Mouse (Mus musculus) layer of hippocampus, postnatal 10 days (tissue): ENCODE measurements around the gene Becn1. TPM values are rescaled to one million over a fixed set of nuclear protein-coding genes. Genes with fewer than 3 reads are reported as not detected.

Experiments used
- DNase-seq, 2 experiments: peaks; one replicate each; pipeline ENCODE4 v3.0.0; 2021; ENCODE audit warnings: low spot score in 2 of 2
- total RNA-seq, 2 experiments: library from RNA; stranded (reverse); gene quantifications; 2 replicates each; pipeline ENCODE4 v1.2.3; 2021

Gene Becn1
- total RNA-seq, 2 experiments from 2014 or later = 173 to 195 TPM

- DNase-seq = no peak
Measured at GRCm38 (mm10) chr11:101272446-101272845, 29.6 kb downstream of the Becn1 start.

DNA sequence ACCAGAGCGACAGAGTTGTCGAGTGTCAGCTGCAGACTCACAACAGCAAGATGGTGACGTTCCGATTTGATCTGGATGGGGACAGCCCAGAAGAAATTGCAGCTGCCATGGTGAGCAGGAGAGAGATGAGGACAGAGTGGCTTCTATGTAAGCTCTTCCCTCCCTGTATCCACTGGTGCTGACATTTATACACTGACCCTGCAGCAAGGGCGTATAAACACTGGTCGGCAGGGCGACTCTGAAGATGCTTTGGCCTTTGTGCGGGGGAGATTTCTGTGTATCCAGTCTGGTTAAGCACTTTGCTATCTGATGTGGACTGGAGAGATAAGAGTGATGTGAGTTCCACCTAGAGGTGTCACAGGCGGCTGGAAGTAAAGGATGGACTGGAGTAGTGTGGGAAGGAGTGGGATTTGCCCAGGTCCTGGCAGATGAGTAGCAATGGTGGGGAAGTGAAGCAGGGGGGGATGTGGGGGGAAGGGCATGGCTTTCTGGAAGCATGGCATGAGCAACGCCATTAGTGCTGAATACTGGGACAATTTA lies 32.4 kb downstream of the Becn1 start:
- DNase-seq = no peak

GRCm38 (mm10) chr11:101265906-101266305 lies 36.2 kb downstream of the Becn1 start:
- DNase-seq = no peak

GRCm38 (mm10) chr11:101264954-101265471 lies 37.1 kb downstream of the Becn1 start:
- no peak for DNase-seq

- no peak for DNase-seq
Measured at GRCm38 (mm10) chr11:101263989-101264280, 38.2 kb downstream of the Becn1 start.

DNA sequence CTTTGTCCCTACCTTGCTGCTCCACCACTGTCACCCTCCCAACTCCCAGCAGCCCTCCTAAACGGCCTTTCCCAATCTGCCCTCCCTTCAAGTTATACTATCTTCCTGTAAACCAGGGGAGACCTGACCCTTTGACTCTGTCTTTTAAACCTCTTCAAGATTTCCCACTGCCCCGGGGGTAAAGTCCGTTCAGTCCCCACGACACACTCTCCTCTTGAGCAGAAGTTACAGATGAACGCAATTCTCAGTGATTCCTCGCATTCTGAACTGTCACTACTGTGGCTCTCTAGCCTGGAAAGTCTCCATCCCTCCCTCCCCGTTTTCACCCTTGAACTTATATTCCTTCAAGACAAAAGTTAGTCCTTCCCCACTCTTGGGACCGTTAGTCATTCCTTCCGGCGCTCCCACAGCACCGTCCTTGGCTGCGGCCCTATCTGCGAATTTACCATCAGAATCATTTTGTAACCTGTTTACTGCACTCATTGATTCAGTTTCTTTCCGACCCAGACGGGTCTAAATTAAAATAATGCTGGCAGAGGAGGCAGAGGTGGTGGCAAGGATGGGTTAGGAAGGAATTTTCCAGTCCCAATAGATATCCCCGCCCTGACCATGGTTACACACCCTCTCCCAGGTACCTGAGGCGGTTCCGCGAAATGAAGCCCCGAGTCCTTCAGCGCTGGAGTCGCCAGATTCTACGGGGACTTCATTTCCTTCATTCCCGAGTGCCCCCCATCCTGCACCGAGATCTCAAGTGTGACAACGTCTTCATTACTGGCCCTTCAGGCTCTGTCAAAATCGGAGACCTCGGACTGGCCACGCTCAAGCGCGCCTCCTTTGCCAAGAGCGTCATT lies 38.7 kb downstream of the Becn1 start:
- no peak for DNase-seq

GRCm38 (mm10) chr11:101262272-101262967 lies 39.7 kb downstream of the Becn1 start:
- DNase-seq = no peak

- DNase-seq = no peak
Measured at GRCm38 (mm10) chr11:101260826-101261380, 41.2 kb downstream of the Becn1 start.

GRCm38 (mm10) chr11:101259948-101260825 lies 41.9 kb downstream of the Becn1 start, which contains the start of gene Wnk4:
Gene Wnk4, plus strand, starts transcription at chr11:101260567.
- DNase-seq = peak; percentile 51 to 57

- peak; percentile 47 to 50 for DNase-seq
Measured at GRCm38 (mm10) chr11:101259261-101259712, 42.8 kb downstream of the Becn1 start.

GRCm38 (mm10) chr11:101255826-101256775 lies 46.0 kb downstream of the Becn1 start:
- no peak for DNase-seq

GRCm38 (mm10) chr11:101253613-101254389 lies 48.3 kb downstream of the Becn1 start, which contains the start of gene Vps25:
Gene Vps25, plus strand, starts transcription at chr11:101253707.
- DNase-seq = peak; percentile 84 to 89

GRCm38 (mm10) chr11:101252941-101253340 lies 49.1 kb downstream of the Becn1 start:
- no peak for DNase-seq

DNA sequence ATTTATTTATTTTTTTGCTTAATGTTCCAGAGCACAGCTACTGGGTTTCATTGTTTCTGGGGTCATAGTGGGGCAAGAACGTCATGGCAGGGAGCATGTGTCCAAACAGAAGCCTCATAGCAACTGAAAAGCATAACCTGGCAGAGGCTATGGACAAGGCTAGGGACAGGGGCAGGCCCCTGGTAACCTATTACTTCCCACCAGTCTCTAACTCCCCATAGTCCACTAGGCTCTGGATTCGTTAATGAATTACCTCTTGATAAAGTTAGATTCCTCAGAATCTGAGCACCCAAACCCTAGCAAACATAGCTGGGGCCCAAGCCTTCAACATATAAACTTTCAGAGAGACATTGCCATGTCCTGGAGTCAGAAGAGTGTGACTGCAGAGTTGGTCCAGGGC lies 51.1 kb downstream of the Becn1 start:
- no peak for DNase-seq

DNA sequence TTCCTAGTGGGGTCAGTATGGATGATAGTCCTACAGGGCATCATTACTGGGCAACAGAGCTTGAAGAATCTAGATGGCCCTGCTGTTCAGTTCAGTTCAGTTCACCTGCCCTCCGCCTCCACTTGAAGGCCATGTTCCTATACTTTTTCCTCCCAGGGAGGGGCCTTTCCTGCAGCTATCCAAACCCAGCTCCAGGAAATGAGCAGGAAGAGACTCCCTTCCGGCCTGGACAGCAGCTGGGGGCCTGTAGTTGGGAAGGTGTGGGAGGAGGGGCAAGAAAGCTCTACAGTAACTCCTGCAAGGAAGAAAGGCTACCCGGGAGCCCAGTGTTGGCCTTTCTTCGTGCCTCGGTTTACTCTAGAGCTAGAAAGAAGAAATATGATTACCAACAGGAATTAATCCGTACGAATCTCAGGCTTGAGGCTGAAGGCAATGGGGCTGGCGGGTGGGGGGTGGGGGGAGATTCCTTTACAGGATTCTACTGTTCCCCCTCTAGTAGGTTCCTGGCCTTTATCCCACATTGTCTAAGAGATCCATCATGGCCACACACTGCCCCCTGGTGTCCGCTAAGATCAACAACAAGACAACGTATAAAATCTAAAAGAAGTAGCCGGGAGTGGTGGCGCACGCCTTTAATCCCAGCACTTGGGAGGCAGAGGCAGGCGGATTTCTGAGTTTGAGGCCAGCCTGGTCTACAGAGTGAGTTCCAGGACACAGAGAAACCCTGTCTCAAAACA lies 53.7 kb downstream of the Becn1 start:
- DNase-seq = peak; percentile 73 to 77

- no peak for DNase-seq
Measured at GRCm38 (mm10) chr11:101247521-101248030, 54.5 kb downstream of the Becn1 start.

- no peak for DNase-seq
Measured at GRCm38 (mm10) chr11:101246702-101247012, 55.4 kb downstream of the Becn1 start.
